Mouse (Mus musculus) olfactory bulb, adult 2 months (tissue): ENCODE data around the gene Msantd2.

Source experiments
- CTCF ChIP-seq: fragments of 200-500 bp; IDR thresholded peaks from 2 replicates; pipeline ENCODE4 v1.5.1; 2012; ENCODE audit warnings: low read depth, mild to moderate bottlenecking, low read length, moderate library complexity; ENCODE audit not compliant: insufficient read depth
- POLR2A ChIP-seq: fragments of 200-500 bp; IDR thresholded peaks from 2 replicates; pipeline ENCODE4 v1.6.1; 2012; ENCODE audit warnings: mild to moderate bottlenecking, low read depth, low read length, moderate library complexity; ENCODE audit not compliant: insufficient read depth

- TF ChIP-seq POLR2A (no peak), CTCF (no peak)
Observed at GRCm38 (mm10) chr9:37554279-37554678, 65.2 kb downstream of the Msantd2 start.
